Mouse (Mus musculus): Measurements from ENCODE around the gene Csde1. TPM values are rescaled to one million over a fixed set of nuclear protein-coding genes. Genes with fewer than 3 reads are reported as not detected.

Csde1 gene
- 100 to 1,000 TPM; 378 to 972 (median 628) TPM for total RNA-seq (2018; cell fraction: chromatin; rRNA removed)
- total RNA-seq (2018; cell fraction: cytosol; rRNA removed): 100 to 1,000 TPM; 335 to 509 (median 398) TPM
- 100 to 1,000 TPM; 340 to 584 (median 430) TPM for total RNA-seq (2018; cell fraction: nucleus; rRNA removed)
- 199 to 281 TPM (median 244 TPM) in 3 replicates for polyA plus RNA-seq (2018)

DNA sequence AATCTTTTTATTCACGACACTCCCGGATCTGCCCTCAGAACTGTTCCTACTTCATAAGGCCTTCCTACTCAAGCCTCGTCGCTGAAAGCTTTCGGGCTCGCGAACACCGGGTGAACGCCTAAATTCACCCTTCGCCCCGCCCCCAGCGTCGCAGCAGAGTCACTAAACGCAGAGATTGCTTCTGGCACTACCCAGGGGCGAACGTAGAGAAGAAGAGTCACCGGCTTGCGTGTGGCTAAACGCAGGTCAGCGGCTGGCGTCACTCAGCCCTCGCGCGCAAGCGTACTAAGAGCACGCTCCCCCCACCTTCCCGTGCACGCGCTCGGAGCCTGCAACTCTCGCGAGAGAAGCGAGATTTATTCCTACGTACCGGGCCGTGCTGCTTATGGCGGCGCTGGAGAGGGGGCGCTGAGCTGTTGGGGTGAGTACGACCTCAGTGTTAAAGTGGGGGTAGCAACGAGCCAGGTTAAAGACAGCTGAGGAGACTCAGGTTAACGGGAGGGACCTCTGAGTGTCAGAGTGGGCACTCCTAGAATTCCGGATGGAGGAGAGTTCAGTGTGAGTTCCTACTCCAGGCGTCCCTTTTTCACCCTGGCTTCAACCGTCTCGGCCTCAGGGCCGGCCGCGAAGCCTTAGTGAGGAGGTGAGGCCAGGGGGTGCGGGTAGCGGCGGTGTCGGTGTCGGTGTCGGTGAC, at the start of gene Csde1:
TSS of gene Csde1 (plus strand) at position 178 of the 694 bp plus-strand sequence.
- WGBS (ENCODE audit: missing documents): under 1% methylated on average over 54 of the region's 55 CpGs
- Histone ChIP-seq H3K79me2 (ENCODE audit: inconsistent target) (peaks cover 50% of the 10 kb centered on the region), H3K4me3 (ENCODE audit: inconsistent target) (peak within 1 kb of the TSS; percentile 96), H3K27ac (peak within 1 kb of the TSS; percentile 98), H3K36me3 (ENCODE audit: inconsistent target) (no peaks in the 10 kb centered on the region)

DNA sequence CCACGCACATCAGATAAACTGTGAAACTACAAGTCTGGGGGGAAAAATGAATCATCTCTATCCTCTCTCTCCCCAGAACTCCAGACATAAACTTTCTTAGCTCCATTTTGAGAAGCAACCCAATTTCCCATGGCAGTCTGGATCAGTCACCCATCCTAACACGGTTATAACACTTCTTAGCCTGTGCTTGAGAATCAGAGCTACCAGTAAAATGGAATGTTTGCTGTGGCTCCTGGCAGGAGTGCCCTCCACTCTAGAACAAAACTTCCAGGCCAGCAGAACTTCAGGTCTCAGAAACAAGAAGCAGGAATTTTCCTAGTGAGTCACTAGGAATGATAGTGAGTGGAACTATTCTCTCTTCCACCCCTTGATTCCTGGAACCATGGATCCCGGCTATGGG, 49.7 kb upstream of the Csde1 start:
- Histone ChIP-seq H3K27ac (no peak overlapping the region), H3K4me3 (ENCODE audit: inconsistent target) (no peak overlapping the region), H3K79me2 (ENCODE audit: inconsistent target) (no peaks in the 10 kb centered on the region), H3K36me3 (ENCODE audit: inconsistent target) (no peaks in the 10 kb centered on the region)
- WGBS (ENCODE audit: missing documents): 94% methylated on average over 3 of the region's 3 CpGs

DNA sequence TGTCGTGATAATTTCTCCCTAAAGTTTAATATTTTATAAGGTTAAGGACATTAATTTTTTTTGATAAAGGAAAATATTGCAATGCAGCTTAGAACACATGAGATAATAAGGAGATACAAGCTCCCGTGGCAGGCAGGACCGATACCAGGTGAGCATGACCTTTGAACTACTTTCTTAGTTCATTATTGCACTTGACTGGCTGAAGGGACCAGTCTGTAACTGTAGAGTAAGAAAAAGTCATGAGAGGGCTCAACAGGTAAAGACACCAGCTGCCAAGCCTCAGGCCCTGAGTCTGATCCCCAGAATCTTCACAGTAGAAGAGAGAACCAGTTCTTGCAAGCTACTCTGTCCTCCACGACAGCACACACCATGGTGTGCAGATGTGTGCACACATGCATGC, 43.3 kb upstream of the Csde1 start:
- no peak overlapping the region for H3K4me3 ChIP-seq (ENCODE audit: inconsistent target)
- WGBS (ENCODE audit: missing documents): 86% methylated on average over 4 of the region's 4 CpGs
- no peaks in the 10 kb centered on the region for H3K79me2 ChIP-seq (ENCODE audit: inconsistent target)
- H3K36me3 ChIP-seq (ENCODE audit: inconsistent target): no peaks in the 10 kb centered on the region
- H3K27ac ChIP-seq: no peak overlapping the region

DNA sequence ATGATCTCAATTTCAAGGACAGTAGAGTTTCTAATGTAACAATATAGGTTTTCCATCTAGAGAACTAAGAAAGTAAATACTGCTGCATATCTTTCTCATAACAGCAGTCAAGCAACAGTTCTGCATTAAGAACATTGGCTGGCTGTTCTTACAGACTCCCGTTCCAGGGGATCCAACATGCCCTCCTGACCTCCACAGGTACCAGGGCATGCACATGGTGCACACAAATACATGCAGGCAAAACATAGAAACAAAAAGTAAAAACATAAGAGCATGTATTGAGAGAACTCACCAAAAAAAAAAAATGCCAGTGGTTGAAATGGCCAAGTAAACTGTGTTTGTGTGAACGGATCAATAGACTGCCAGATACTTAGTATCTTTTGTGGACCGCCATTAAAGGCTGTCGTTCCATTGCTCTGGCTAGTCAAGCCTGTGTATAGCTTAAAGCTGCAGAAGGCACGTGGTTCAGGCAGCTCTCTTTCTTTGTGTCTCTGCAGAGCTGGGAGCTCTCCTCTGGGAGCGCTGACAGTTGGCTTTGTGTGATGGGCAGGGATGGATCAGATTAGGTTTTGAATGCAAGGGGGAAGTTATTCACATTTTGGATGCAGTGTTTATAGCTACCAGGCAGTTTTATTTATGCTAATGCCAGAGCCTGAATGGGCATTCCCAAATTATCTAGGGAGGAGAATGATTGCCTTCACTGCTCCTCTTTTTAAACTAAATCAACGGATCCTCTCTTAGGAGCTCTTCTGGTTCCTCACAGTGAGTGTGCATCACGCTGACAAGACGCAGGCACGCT, 40.5 kb upstream of the Csde1 start:
- no peaks in the 10 kb centered on the region for H3K79me2 ChIP-seq (ENCODE audit: inconsistent target)
- H3K36me3 ChIP-seq (ENCODE audit: inconsistent target): no peaks in the 10 kb centered on the region
- no peak overlapping the region for H3K27ac ChIP-seq
- H3K4me3 ChIP-seq (ENCODE audit: inconsistent target): no peak overlapping the region
- WGBS (ENCODE audit: missing documents): 86% methylated on average over 9 of the region's 10 CpGs

DNA sequence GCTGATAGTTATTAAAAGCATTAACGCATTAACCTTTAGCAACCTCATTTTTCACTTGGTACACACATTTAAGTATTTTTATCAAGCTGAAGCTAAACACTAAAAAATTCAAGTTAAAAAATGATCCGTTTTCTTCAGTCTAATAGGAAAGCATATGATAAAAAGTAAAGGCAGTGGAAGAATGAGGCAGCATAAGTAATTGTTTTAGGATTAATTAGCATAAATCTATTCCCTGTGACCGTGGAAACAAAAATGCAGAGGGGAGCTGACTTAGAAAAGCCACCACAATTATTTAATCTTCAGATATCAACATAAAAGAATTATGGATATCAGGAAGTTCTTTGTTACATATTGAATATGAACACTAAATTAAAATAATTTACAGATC, 39.9 kb upstream of the Csde1 start:
- no peak overlapping the region for H3K4me3 ChIP-seq (ENCODE audit: inconsistent target)
- WGBS (ENCODE audit: missing documents): 87% methylated on average over 3 of the region's 3 CpGs
- H3K36me3 ChIP-seq (ENCODE audit: inconsistent target): no peaks in the 10 kb centered on the region
- no peak overlapping the region for H3K27ac ChIP-seq
- no peaks in the 10 kb centered on the region for H3K79me2 ChIP-seq (ENCODE audit: inconsistent target)

DNA sequence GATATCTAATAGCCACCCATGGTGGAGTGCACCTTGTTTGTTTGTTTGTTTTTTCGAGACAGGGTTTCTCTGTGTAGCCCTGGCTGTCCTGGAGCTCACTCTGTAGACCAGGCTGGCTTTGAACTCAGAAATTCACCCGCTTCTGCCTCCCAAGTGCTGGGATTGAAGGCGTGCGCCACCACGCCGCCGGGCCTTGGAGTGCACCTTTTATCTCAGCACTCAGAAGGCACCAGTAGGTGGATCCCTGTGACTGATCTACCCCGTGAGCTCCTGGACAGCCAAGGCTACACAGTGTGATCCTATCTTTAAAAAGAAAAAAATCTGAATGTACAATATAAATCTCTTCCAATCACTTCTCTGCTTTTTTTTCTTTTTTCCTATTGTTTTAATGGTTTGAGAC, 29.2 kb upstream of the Csde1 start:
- no peak overlapping the region for H3K4me3 ChIP-seq (ENCODE audit: inconsistent target)
- H3K27ac ChIP-seq: no peak overlapping the region
- WGBS (ENCODE audit: missing documents): 86% methylated on average over 8 of the region's 8 CpGs
- peaks cover 1% of the 10 kb centered on the region for H3K79me2 ChIP-seq (ENCODE audit: inconsistent target)
- H3K36me3 ChIP-seq (ENCODE audit: inconsistent target): no peaks in the 10 kb centered on the region

DNA sequence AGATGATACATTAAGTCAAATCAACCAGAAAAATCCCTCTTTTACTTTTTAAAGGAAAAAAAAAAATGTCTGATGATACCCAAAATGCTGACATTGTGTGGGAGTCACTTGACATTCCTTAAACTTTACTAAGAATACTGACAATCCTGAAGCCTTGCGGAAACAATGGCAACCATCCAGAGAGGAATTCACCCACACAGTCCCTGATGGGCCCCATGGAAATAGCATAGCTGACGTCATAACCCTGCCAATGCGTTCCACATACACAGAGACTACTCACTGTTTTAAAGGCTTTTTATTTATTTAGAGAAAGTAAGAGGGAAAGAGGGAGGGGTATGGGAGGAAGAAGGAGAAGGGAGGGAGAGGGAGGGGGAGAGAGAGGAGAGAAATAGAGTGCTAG, 27.3 kb upstream of the Csde1 start:
- Histone ChIP-seq H3K79me2 (ENCODE audit: inconsistent target) (peaks cover 17% of the 10 kb centered on the region), H3K4me3 (ENCODE audit: inconsistent target) (no peak overlapping the region), H3K27ac (no peak overlapping the region), H3K36me3 (ENCODE audit: inconsistent target) (no peaks in the 10 kb centered on the region; the same call in 1 of the 2 replicates)
- WGBS (ENCODE audit: missing documents): 70% methylated on average over 3 of the region's 3 CpGs

DNA sequence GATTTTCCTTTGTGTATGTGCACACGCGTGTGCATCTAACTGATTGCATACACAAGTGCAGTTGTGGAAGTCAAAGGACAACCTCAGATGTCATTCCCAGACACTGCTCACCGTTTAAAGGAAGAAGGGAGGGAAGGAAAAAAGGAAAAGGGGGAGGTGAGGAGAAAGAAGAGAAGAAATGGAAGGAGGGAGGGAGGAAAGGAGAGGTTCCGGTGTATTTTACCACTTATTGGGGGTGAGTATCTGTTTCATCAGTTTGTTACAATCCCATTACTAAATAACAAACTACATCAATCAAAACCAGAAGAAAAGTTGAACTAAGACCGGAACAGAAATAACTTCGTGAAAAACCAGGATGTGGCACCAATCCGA, 25.0 kb upstream of the Csde1 start:
- H3K27ac ChIP-seq: no peak overlapping the region
- H3K36me3 ChIP-seq (ENCODE audit: inconsistent target): peaks cover 20% of the 10 kb centered on the region
- WGBS (ENCODE audit: missing documents): 42% methylated on average over 7 of the region's 7 CpGs
- H3K4me3 ChIP-seq (ENCODE audit: inconsistent target): peak overlapping the region; percentile 56; the same call in 1 of the 2 replicates
- H3K79me2 ChIP-seq (ENCODE audit: inconsistent target): peaks cover 17% of the 10 kb centered on the region

DNA sequence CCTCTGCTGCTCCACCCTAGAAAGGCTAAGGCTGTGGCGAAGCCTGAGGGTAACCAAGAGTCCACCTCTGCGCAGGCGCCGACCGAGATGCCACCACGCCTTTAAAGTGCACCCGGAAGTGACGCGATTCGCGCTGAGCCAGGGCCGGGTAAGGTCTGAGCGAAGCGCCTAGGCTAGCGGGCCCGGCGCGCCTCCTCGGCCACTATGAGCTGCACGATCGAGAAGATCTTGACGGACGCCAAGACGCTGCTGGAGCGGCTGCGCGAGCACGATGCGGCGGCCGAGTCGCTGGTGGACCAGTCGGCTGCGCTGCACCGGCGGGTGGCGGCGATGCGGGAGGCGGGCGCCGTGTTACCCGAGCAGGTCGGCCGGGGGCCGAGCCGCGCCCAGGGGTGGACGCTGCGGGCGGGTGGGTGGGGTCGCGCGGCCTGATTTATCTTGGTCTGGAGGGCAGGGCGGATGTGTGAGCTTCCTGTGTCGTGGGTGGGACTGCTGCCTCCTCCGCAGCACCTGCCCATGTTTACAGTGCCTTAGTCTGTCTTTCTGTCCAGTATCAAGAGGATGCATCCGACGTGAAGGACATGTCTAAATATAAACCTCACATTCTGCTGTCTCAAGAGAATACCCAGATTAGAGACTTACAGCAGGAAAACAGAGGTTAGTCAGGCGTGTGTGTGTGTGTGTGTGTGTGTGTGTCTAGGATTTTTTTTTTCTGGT, 24.5 kb upstream of the Csde1 start, which contains the start of gene Sike1:
TSS of gene Sike1 (plus strand) at position 104 of the 717 bp plus-strand sequence.
- Histone ChIP-seq H3K27ac (peak within 1 kb of the TSS; percentile 32; the same call in 1 of the 2 replicates), H3K4me3 (ENCODE audit: inconsistent target) (peak within 1 kb of the TSS; percentile 56), H3K79me2 (ENCODE audit: inconsistent target) (peaks cover 17% of the 10 kb centered on the region), H3K36me3 (ENCODE audit: inconsistent target) (peaks cover 26% of the 10 kb centered on the region)
- WGBS (ENCODE audit: missing documents): under 1% methylated on average over 60 of the region's 60 CpGs

DNA sequence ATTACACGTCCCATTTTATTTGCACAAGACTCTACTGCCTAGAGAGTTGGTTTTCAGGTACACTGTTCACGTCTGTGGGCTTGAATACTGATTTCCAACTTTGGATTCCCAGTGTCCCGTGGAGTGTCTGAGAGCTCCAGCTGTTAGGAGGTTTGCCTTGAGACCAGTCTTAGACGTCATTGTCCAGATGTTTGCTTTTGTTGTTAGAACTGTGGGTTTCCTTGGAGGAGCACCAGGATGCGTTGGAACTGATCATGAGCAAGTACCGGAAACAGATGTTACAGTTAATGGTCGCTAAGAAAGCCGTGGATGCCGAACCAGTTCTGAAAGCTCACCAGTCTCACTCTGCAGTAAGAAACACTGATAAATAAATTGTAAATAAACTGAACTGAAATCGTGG, 23.2 kb upstream of the Csde1 start:
- WGBS (ENCODE audit: missing documents): 70% methylated on average over 10 of the region's 10 CpGs
- H3K27ac ChIP-seq: no peak overlapping the region
- H3K79me2 ChIP-seq (ENCODE audit: inconsistent target): peaks cover 17% of the 10 kb centered on the region
- H3K36me3 ChIP-seq (ENCODE audit: inconsistent target): peaks cover 34% of the 10 kb centered on the region
- no peak overlapping the region for H3K4me3 ChIP-seq (ENCODE audit: inconsistent target)

DNA sequence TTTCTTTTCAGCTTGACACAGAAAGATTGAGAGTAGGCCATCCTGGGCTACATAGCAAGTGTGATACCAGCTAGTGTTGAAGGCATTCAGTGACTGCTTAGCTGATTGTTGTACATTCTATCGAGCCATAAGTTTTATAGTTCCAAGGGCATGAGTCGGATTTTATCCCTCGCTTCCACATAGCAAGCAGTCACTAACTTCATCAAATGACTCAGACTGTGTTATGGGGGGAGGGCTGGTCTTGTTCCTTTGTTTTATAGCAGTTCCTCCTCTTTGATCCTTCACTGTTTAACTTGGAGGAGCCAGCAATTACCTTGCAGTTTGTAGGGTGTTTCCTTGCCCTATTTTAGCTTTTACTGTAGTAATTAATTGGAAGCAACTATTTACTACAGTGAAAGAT, 22.6 kb upstream of the Csde1 start:
- Histone ChIP-seq H3K36me3 (ENCODE audit: inconsistent target) (peaks cover 40% of the 10 kb centered on the region), H3K27ac (no peak overlapping the region), H3K79me2 (ENCODE audit: inconsistent target) (peaks cover 17% of the 10 kb centered on the region), H3K4me3 (ENCODE audit: inconsistent target) (no peak overlapping the region)
- 79% methylated on average over 3 of the region's 3 CpGs for WGBS (ENCODE audit: missing documents)

DNA sequence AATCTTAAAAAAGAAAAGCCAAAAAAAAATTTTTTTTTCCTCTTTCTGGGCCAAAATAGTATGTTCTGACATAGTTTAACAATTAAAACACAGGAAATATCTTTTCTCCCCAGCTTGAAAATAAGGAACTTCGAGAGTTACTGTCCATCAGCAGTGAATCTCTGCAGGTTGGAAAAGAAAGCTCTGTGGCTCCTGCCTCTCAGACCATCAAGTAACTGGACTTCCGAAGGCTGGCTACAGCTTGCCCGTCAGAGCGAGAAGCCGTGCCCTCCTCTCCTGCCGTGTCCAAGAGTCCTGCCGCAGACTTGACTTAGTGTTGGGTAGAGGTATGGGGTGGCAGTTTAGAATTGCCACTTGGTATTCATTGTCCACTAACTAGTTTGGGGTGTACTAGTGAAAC, 18.6 kb upstream of the Csde1 start:
- H3K4me3 ChIP-seq (ENCODE audit: inconsistent target): no peak overlapping the region
- peaks cover 10% of the 10 kb centered on the region for H3K79me2 ChIP-seq (ENCODE audit: inconsistent target)
- WGBS (ENCODE audit: missing documents): 97% methylated on average over 7 of the region's 7 CpGs
- H3K36me3 ChIP-seq (ENCODE audit: inconsistent target): peaks cover 71% of the 10 kb centered on the region
- H3K27ac ChIP-seq: no peak overlapping the region

DNA sequence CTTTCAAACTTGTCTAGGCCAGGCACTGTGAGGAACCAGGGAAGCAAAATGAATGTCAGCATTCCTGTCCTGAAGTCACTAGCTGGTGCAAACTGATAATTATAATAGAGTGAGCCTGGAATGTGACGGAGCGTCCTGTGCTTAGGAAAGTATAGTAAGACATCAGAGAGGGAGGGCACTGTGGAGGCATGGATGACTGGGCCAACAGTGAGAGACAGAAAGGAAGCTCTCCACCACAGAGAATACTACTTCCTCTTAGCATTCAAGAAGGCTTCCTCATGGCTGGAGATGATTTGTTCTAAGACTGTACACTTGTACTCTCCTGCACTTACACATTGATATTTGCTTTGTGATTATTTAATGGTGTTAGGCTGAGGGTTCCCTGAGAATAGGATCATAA, 2.9 kb upstream of the Csde1 start:
- H3K27ac ChIP-seq: peak overlapping the region; percentile 48
- no peak overlapping the region for H3K4me3 ChIP-seq (ENCODE audit: inconsistent target)
- WGBS (ENCODE audit: missing documents): 5% methylated on average over 2 of the region's 2 CpGs
- H3K79me2 ChIP-seq (ENCODE audit: inconsistent target): peaks cover 19% of the 10 kb centered on the region
- no peaks in the 10 kb centered on the region for H3K36me3 ChIP-seq (ENCODE audit: inconsistent target)

DNA sequence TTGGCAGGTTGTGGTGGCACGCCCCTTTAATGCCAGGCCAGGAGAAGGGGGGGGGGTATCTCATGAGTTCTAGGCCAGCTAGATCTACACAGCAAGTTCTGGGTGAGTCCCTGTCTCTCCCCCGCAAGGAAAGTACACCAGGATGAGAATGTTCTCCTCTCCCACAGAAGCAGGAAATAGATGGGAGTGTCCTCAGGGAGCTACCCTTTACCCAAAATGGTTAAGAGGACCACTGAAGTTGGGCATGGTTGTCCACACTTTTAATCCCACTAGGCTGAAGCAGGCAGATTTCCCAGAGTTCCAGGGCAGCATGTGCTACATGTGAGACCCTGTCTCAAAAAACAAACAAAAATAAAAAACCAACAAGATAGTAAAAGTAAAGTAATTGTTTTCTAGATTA, 764 bp upstream of the Csde1 start:
- Histone ChIP-seq H3K27ac (peak overlapping the region; percentile 98), H3K36me3 (ENCODE audit: inconsistent target) (no peaks in the 10 kb centered on the region), H3K79me2 (ENCODE audit: inconsistent target) (peaks cover 41% of the 10 kb centered on the region), H3K4me3 (ENCODE audit: inconsistent target) (peak overlapping the region; percentile 96)
- 78% methylated on average over 2 of the region's 2 CpGs for WGBS (ENCODE audit: missing documents)

All from macrophage (primary cell).